Mouse (Mus musculus) right cerebral cortex, postnatal 4 days (tissue): ENCODE measurements around the gene Usp15.

ENCODE experiments used
- DNase-seq: peaks from one replicate; pipeline ENCODE4 v3.0.0-alpha.2; 2022

Usp15 gene

GRCm38 (mm10) chr10:123100584-123100983 lies 96.2 kb downstream of the Usp15 start:
- DNase-seq = no peak

GRCm38 (mm10) chr10:123094504-123094903 lies 102.3 kb downstream of the Usp15 start:
- no peak for DNase-seq

- no peak for DNase-seq
Measured at GRCm38 (mm10) chr10:123092577-123092976, 104.2 kb downstream of the Usp15 start.

GRCm38 (mm10) chr10:123091737-123092136 lies 105.1 kb downstream of the Usp15 start:
- peak; percentile 37 for DNase-seq

GRCm38 (mm10) chr10:123089425-123089930 lies 107.3 kb downstream of the Usp15 start:
- DNase-seq = no peak

GRCm38 (mm10) chr10:123086847-123087246 lies 109.9 kb downstream of the Usp15 start:
- no peak for DNase-seq

GRCm38 (mm10) chr10:123084900-123085641 lies 111.7 kb downstream of the Usp15 start:
- DNase-seq = no peak

GRCm38 (mm10) chr10:123084307-123084706 lies 112.5 kb downstream of the Usp15 start:
- no peak for DNase-seq

- DNase-seq = peak; percentile 94
Measured at GRCm38 (mm10) chr10:123076245-123077023, 120.4 kb downstream of the Usp15 start, which contains the start of gene Mon2. Gene Mon2, minus strand, starts transcription at chr10:123076505.

- DNase-seq = peak; percentile 26
Measured at GRCm38 (mm10) chr10:123075751-123076242, 121.0 kb downstream of the Usp15 start.

GRCm38 (mm10) chr10:123071997-123072396 lies 124.8 kb downstream of the Usp15 start:
- DNase-seq = no peak

GRCm38 (mm10) chr10:123063021-123063420 lies 133.8 kb downstream of the Usp15 start:
- DNase-seq = no peak

- no peak for DNase-seq
Measured at GRCm38 (mm10) chr10:123060831-123061230, 136.0 kb downstream of the Usp15 start.

- DNase-seq = no peak
Measured at GRCm38 (mm10) chr10:123057082-123057481, 139.7 kb downstream of the Usp15 start.

- no peak for DNase-seq
Measured at GRCm38 (mm10) chr10:123056463-123056862, 140.3 kb downstream of the Usp15 start.

GRCm38 (mm10) chr10:123055205-123056000 lies 141.4 kb downstream of the Usp15 start:
- DNase-seq = no peak
